Mouse (Mus musculus) liver, embryonic 13.5 days (tissue): ENCODE data around the gene Vmn1r42. TPM values are rescaled to one million over a fixed set of nuclear protein-coding genes. Genes with fewer than 3 reads are reported as not detected.
"Not testable (repeated sequence)": the region's sequence is repeated elsewhere in the genome, so short reads cannot be mapped to it uniquely, and the experiment has no call there.

Source experiments
- ATAC-seq: fragments of 200-750 bp; cut with Nextera tagmentation; 2 replicates; pipeline ENCODE4 v1.8.0; 2017; ENCODE audit warnings: low read depth, mild to moderate bottlenecking, moderate number of reproducible peaks, moderate library complexity
- DNase-seq: peaks from one replicate; pipeline ENCODE4 v3.0.0; 2022
- H3K27ac ChIP-seq: fragments of 300-500 bp; sonication (generic); 2 replicates; pipeline ENCODE4 v1.5.1; 2015; ENCODE audit warnings: moderate library complexity, mild to moderate bottlenecking, inconsistent platforms
- H3K27me3 ChIP-seq: fragments of 300-500 bp; sonication (generic); 2 replicates; pipeline ENCODE4 v1.6.1; 2015; ENCODE audit warnings: mild to moderate bottlenecking, inconsistent platforms
- H3K36me3 ChIP-seq: fragments of 300-500 bp; sonication (generic); 2 replicates; pipeline ENCODE4 v1.6.1; 2015; ENCODE audit warnings: mild to moderate bottlenecking, inconsistent platforms
- H3K4me1 ChIP-seq: fragments of 300-500 bp; sonication (generic); replicated peaks from 2 replicates; pipeline ENCODE4 v1.6.1; 2015; ENCODE audit warnings: inconsistent platforms
- H3K4me2 ChIP-seq: fragments of 300-500 bp; sonication (generic); 2 replicates; pipeline ENCODE4 v1.6.1; 2015; ENCODE audit warnings: inconsistent platforms, mild to moderate bottlenecking, moderate library complexity
- H3K4me3 ChIP-seq: fragments of 300-500 bp; sonication (generic); replicated peaks from 2 replicates; pipeline ENCODE4 v1.5.1; 2015; ENCODE audit warnings: mild to moderate bottlenecking, inconsistent platforms
- H3K9ac ChIP-seq: fragments of 300-500 bp; sonication (generic); 2 replicates; pipeline ENCODE4 v1.6.1; 2015; ENCODE audit warnings: mild to moderate bottlenecking, inconsistent platforms
- H3K9me3 ChIP-seq: fragments of 300-500 bp; sonication (generic); replicated peaks from 2 replicates; pipeline ENCODE4 v1.6.1; 2016; ENCODE audit warnings: inconsistent platforms
- WGBS: fragments of 180-500 bp; shearing (Covaris S2); methylation state at CpG from one replicate; pipeline ENCODE4 v1.1.7; 2015; ENCODE audit not compliant: insufficient replicate concordance; 5-methylcytosine and 5-hydroxymethylcytosine counted together
- polyA plus RNA-seq: library from polyadenylated mRNA; unstranded; fragments of >200 nt; fragmentation: Nextera tagmentation; extraction: Ambion mirVana; gene quantifications from 2 replicates; pipeline ENCODE4 v1.2.1, GENCODE M21; 2015

Gene Vmn1r42
- not detected in 2 replicates for polyA plus RNA-seq

GRCm38 (mm10) chr6:89876313-89876712 is at the start of gene Vmn1r42, which contains the start of gene Vmn1r43:
Gene Vmn1r42, minus strand, starts transcription at chr6:89876413.
Gene Vmn1r43, minus strand, starts transcription at chr6:89876413.
- ATAC-seq, H3K9me3 ChIP-seq, H3K27me3 ChIP-seq, H3K9ac ChIP-seq, H3K4me2 ChIP-seq, H3K4me1 ChIP-seq, DNase-seq, H3K4me3 ChIP-seq, H3K36me3 ChIP-seq, H3K27ac ChIP-seq: not testable (repeated sequence)
- 64% methylated on average over 3 of the region's 3 CpGs for WGBS

- no peak overlapping the region for H3K4me2 ChIP-seq
- no peaks in the 10 kb centered on the region for H3K27me3 ChIP-seq
- H3K4me3 ChIP-seq, result no peak overlapping the region
- H3K36me3 ChIP-seq, result no peaks in the 10 kb centered on the region
- H3K9ac ChIP-seq, result no peak overlapping the region
- no peak overlapping the region for H3K27ac ChIP-seq
- DNase-seq (no peak), ATAC-seq (no peak)
- 41% methylated on average over 2 of the region's 2 CpGs for WGBS
- H3K4me1 ChIP-seq, result no peaks in the 10 kb centered on the region
- no peaks in the 10 kb centered on the region for H3K9me3 ChIP-seq
Observed at GRCm38 (mm10) chr6:89883812-89884211, 7.6 kb upstream of the Vmn1r42 start.

GRCm38 (mm10) chr6:89883360-89883759 is 7.1 kb upstream of the Vmn1r42 start, which contains the start of gene Vmn1r44:
Gene Vmn1r44, plus strand, starts transcription at chr6:89883660.
- WGBS, result 33% methylated on average over 1 of the region's 1 CpGs
- ATAC-seq, result no peak
- H3K9ac ChIP-seq, result no peak within 1 kb of the TSS

GRCm38 (mm10) chr6:89880867-89881266 is 4.7 kb upstream of the Vmn1r42 start:
- ATAC-seq (no peak), DNase-seq (no peak)
- no peaks in the 10 kb centered on the region for H3K9me3 ChIP-seq
- no peaks in the 10 kb centered on the region for H3K36me3 ChIP-seq
- no peak overlapping the region for H3K4me2 ChIP-seq
- no peak overlapping the region for H3K9ac ChIP-seq
- no peaks in the 10 kb centered on the region for H3K27me3 ChIP-seq
- no peaks in the 10 kb centered on the region for H3K4me1 ChIP-seq
- H3K4me3 ChIP-seq, result no peak overlapping the region
- H3K27ac ChIP-seq, result no peak overlapping the region

More at GRCm38 (mm10) chr6:89883360-89883759, 7.1 kb upstream of the Vmn1r42 start, which contains the start of gene Vmn1r44:
- Histone ChIP-seq H3K27ac (no peak within 1 kb of the TSS), H3K9me3 (no peaks in the 10 kb centered on the region), H3K36me3 (no peaks in the 10 kb centered on the region), H3K27me3 (no peaks in the 10 kb centered on the region), H3K4me3 (no peak within 1 kb of the TSS), H3K4me1 (no peaks in the 10 kb centered on the region), H3K4me2 (no peak within 1 kb of the TSS)
- no peak for DNase-seq

GRCm38 (mm10) chr6:89876963-89877362 is 750 bp upstream of the Vmn1r42 start:
- Histone ChIP-seq H3K27me3 (no peaks in the 10 kb centered on the region), H3K36me3 (no peaks in the 10 kb centered on the region), H3K27ac (no peak overlapping the region), H3K4me3 (no peak overlapping the region), H3K9ac (no peak overlapping the region), H3K4me2 (no peak overlapping the region), H3K9me3 (no peaks in the 10 kb centered on the region), H3K4me1 (no peaks in the 10 kb centered on the region)
- DNase-seq, result no peak
- no peak for ATAC-seq
- WGBS, result 52% methylated on average over 2 of the region's 2 CpGs

GRCm38 (mm10) chr6:89867976-89868375 is 8.2 kb downstream of the Vmn1r42 start:
- H3K9me3 ChIP-seq, result peaks cover 18% of the 10 kb centered on the region
- no peak overlapping the region for H3K4me3 ChIP-seq
- WGBS, result 79% methylated on average over 2 of the region's 2 CpGs
- no peak overlapping the region for H3K4me2 ChIP-seq
- ATAC-seq (no peak), DNase-seq (no peak)
- H3K4me1 ChIP-seq, result no peaks in the 10 kb centered on the region
- H3K9ac ChIP-seq, result no peak overlapping the region
- no peak overlapping the region for H3K27ac ChIP-seq
- no peaks in the 10 kb centered on the region for H3K27me3 ChIP-seq
- H3K36me3 ChIP-seq, result no peaks in the 10 kb centered on the region

GRCm38 (mm10) chr6:89867276-89867675 is 8.9 kb downstream of the Vmn1r42 start:
- H3K9me3 ChIP-seq, result peaks cover 18% of the 10 kb centered on the region
- no peaks in the 10 kb centered on the region for H3K36me3 ChIP-seq
- no peak overlapping the region for H3K27ac ChIP-seq
- H3K27me3 ChIP-seq, result no peaks in the 10 kb centered on the region
- DNase-seq (no peak), ATAC-seq (no peak)
- no peak overlapping the region for H3K4me3 ChIP-seq
- WGBS, result 64% methylated on average over 2 of the region's 2 CpGs
- H3K4me2 ChIP-seq, result no peak overlapping the region
- no peak overlapping the region for H3K9ac ChIP-seq
- H3K4me1 ChIP-seq, result no peaks in the 10 kb centered on the region

- no peaks in the 10 kb centered on the region for H3K4me1 ChIP-seq
- DNase-seq, result no peak
- H3K36me3 ChIP-seq, result no peaks in the 10 kb centered on the region
- H3K27ac ChIP-seq, result no peak overlapping the region
- no peaks in the 10 kb centered on the region for H3K27me3 ChIP-seq
- 43% methylated on average over 4 of the region's 4 CpGs for WGBS
- H3K4me2 ChIP-seq, result no peak overlapping the region
- ATAC-seq, result no peak
- H3K9me3 ChIP-seq, result peaks cover 19% of the 10 kb centered on the region
- no peak overlapping the region for H3K4me3 ChIP-seq
- H3K9ac ChIP-seq, result no peak overlapping the region
Observed at GRCm38 (mm10) chr6:89863792-89864191, 12.4 kb downstream of the Vmn1r42 start.

- Histone ChIP-seq H3K27me3 (no peaks in the 10 kb centered on the region), H3K4me1 (no peaks in the 10 kb centered on the region), H3K27ac (no peak overlapping the region), H3K9ac (no peak overlapping the region), H3K4me2 (no peak overlapping the region), H3K9me3 (peaks cover 5% of the 10 kb centered on the region; the same call in 1 of the 2 replicates), H3K4me3 (no peak overlapping the region), H3K36me3 (no peaks in the 10 kb centered on the region)
- ATAC-seq (no peak), DNase-seq (no peak)
- 54% methylated on average over 2 of the region's 2 CpGs for WGBS
Observed at GRCm38 (mm10) chr6:89859839-89860238, 16.4 kb downstream of the Vmn1r42 start.

- Histone ChIP-seq H3K27ac (no peak overlapping the region), H3K9ac (no peak overlapping the region), H3K9me3 (0 out of 2 replicates have a peak, but pooled peaks cover 5% of the 10 kb centered on the region), H3K4me1 (no peaks in the 10 kb centered on the region), H3K4me3 (no peak overlapping the region), H3K27me3 (no peaks in the 10 kb centered on the region), H3K36me3 (no peaks in the 10 kb centered on the region), H3K4me2 (no peak overlapping the region)
- ATAC-seq, result no peak
- WGBS, result 45% methylated on average over 3 of the region's 3 CpGs
- DNase-seq, result no peak
Observed at GRCm38 (mm10) chr6:89857552-89857951, 18.7 kb downstream of the Vmn1r42 start.
